Mouse (Mus musculus) CH12.LX (cell line): ENCODE results near the gene Gfi1b. TPM values are rescaled to one million over a fixed set of nuclear protein-coding genes. Genes with fewer than 3 reads are reported as not detected.

Experiments used
- DNase-seq: peaks from one replicate; pipeline ENCODE4 v3.0.0-alpha.2; 2013; ENCODE audit errors: extremely low read depth
- H3K27ac ChIP-seq: 2 replicates; pipeline ENCODE4 v1.5.1; 2012; ENCODE audit warnings: low read depth, mild to moderate bottlenecking, control low read depth, moderate library complexity; ENCODE audit not compliant: insufficient read depth
- H3K27me3 ChIP-seq: replicated peaks from 2 replicates; pipeline ENCODE3; 2012; ENCODE audit warnings: inconsistent platforms
- H3K36me3 ChIP-seq, 2 experiments: replicated peaks in 1 of 2; 2 replicates each; pipeline versions ENCODE3 to v1.6.1; 2012; ENCODE audit warnings: inconsistent platforms in 1 of 2, low read length in 1 of 2, mild to moderate bottlenecking in 1 of 2, mixed read lengths in 1 of 2, moderate library complexity in 1 of 2; ENCODE audit not compliant: control insufficient read depth in 1 of 2, insufficient read depth in 1 of 2
- H3K4me1 ChIP-seq, 2 experiments: 2 replicates each; pipeline ENCODE4 v1.6.1; 2012; ENCODE audit warnings: inconsistent platforms in 1 of 2, moderate library complexity in 1 of 2; ENCODE audit not compliant: insufficient read depth in 2 of 2, control insufficient read depth in 1 of 2
- H3K4me2 ChIP-seq: 2 replicates; pipeline ENCODE4 v1.6.1; 2012; ENCODE audit warnings: low read depth, mild to moderate bottlenecking, control low read depth; ENCODE audit not compliant: poor library complexity, insufficient read depth, severe bottlenecking
- H3K4me3 ChIP-seq, 3 experiments: fragments of 150-350 bp in 1 of 3; sonication (generic) in 1 of 3; replicated peaks in 1 of 3; 2 replicates each; pipeline versions ENCODE3 to v1.5.1; 2011 to 2012; ENCODE audit warnings: low read depth in 2 of 3, low read length in 2 of 3, mild to moderate bottlenecking in 2 of 3, moderate library complexity in 2 of 3, control low read depth in 1 of 3, improper control_type of control experiment in 1 of 3, inconsistent platforms in 1 of 3, mixed read lengths in 1 of 3; ENCODE audit not compliant: poor library complexity in 1 of 3
- H3K79me2 ChIP-seq: replicated peaks from 2 replicates; pipeline ENCODE4 v1.6.1; 2012; ENCODE audit warnings: mild to moderate bottlenecking, moderate library complexity; ENCODE audit not compliant: control insufficient read depth, poor library complexity, insufficient read depth, severe bottlenecking; ENCODE audit errors: extremely low read depth
- H3K9ac ChIP-seq: 2 replicates; pipeline ENCODE4 v1.6.1; 2012; ENCODE audit warnings: low read depth, mild to moderate bottlenecking, control low read depth, moderate library complexity; ENCODE audit not compliant: insufficient read depth
- H3K9me3 ChIP-seq: replicated peaks from 2 replicates; pipeline ENCODE3; 2012; ENCODE audit warnings: low read length, inconsistent platforms, mixed read lengths
- CHD1 ChIP-seq: IDR thresholded peaks from 2 replicates; pipeline ENCODE4 v1.6.1; 2012; ENCODE audit warnings: low read depth, low read length, improper control_type of control experiment, inconsistent platforms
- CTCF ChIP-seq, 2 experiments: IDR thresholded peaks in 1 of 2; conservative IDR thresholded peaks in 1 of 2; 2 replicates each; pipeline ENCODE4 v1.5.1; 2011 to 2012; ENCODE audit warnings: low read depth in 2 of 2, low read length in 2 of 2, improper control_type of control experiment in 1 of 2, inconsistent platforms in 1 of 2, mild to moderate bottlenecking in 1 of 2, moderate library complexity in 1 of 2
- EP300 ChIP-seq: IDR thresholded peaks from 2 replicates; pipeline ENCODE4 v1.6.1; 2011; ENCODE audit warnings: low read length, improper control_type of control experiment
- HCFC1 ChIP-seq: IDR thresholded peaks from 2 replicates; pipeline ENCODE4 v1.6.1; 2012; ENCODE audit warnings: low read depth, mild to moderate bottlenecking, inconsistent platforms, low read length, improper control_type of control experiment
- IRF4 ChIP-seq: IDR thresholded peaks from 2 replicates; pipeline ENCODE4 v1.6.1; 2014; ENCODE audit warnings: low read depth, mild to moderate bottlenecking, inconsistent platforms, low read length, improper control_type of control experiment
- JUN ChIP-seq: IDR thresholded peaks from 2 replicates; pipeline ENCODE4 v1.6.1; 2011; ENCODE audit warnings: low read depth, mild to moderate bottlenecking, low read length, improper control_type of control experiment, moderate library complexity; ENCODE audit not compliant: insufficient read depth
- MAX ChIP-seq: IDR thresholded peaks from 2 replicates; pipeline ENCODE4 v1.6.1; 2011; ENCODE audit warnings: low read length, improper control_type of control experiment
- MAZ ChIP-seq: IDR thresholded peaks from 2 replicates; pipeline ENCODE4 v1.6.1; 2012; ENCODE audit warnings: low read depth, mild to moderate bottlenecking, inconsistent platforms, low read length, improper control_type of control experiment, moderate library complexity
- MEF2A ChIP-seq: IDR thresholded peaks from 2 replicates; pipeline ENCODE4 v1.6.1; 2014; ENCODE audit warnings: low read depth, mild to moderate bottlenecking, inconsistent platforms, low read length, improper control_type of control experiment, borderline replicate concordance
- MXI1 ChIP-seq: IDR thresholded peaks from 2 replicates; pipeline ENCODE4 v1.6.1; 2011; ENCODE audit warnings: mild to moderate bottlenecking, low read depth, low read length, improper control_type of control experiment
- MYC ChIP-seq: IDR thresholded peaks from 2 replicates; pipeline ENCODE4 v1.6.1; 2011; ENCODE audit warnings: low read depth, mild to moderate bottlenecking, improper control_type of control experiment, low read length
- NRF1 ChIP-seq: IDR thresholded peaks from 2 replicates; pipeline ENCODE4 v1.6.1; 2014; ENCODE audit warnings: low read depth, mild to moderate bottlenecking, inconsistent platforms, low read length, improper control_type of control experiment, moderate library complexity
- POLR2A ChIP-seq: IDR thresholded peaks from 2 replicates; pipeline ENCODE4 v1.6.1; 2011; ENCODE audit warnings: low read depth, mild to moderate bottlenecking, improper control_type of control experiment, low read length
- POLR2AphosphoS2 ChIP-seq: IDR thresholded peaks from 2 replicates; pipeline ENCODE4 v1.6.1; 2011; ENCODE audit warnings: low read depth, low read length, improper control_type of control experiment
- RAD21 ChIP-seq: IDR thresholded peaks from 2 replicates; pipeline ENCODE4 v1.6.1; 2011; ENCODE audit warnings: low read depth, mild to moderate bottlenecking, low read length, improper control_type of control experiment, moderate library complexity
- RCOR1 ChIP-seq: conservative IDR thresholded peaks from 2 replicates; pipeline ENCODE4 v1.6.1; 2012; ENCODE audit warnings: low read depth, mild to moderate bottlenecking, inconsistent platforms, low read length, improper control_type of control experiment
- SIN3A ChIP-seq: IDR thresholded peaks from 2 replicates; pipeline ENCODE4 v1.6.1; 2012; ENCODE audit warnings: low read length, improper control_type of control experiment, inconsistent platforms
- SMC3 ChIP-seq: IDR thresholded peaks from 2 replicates; pipeline ENCODE4 v1.6.1; 2011; ENCODE audit warnings: low read depth, low read length, improper control_type of control experiment
- TBP ChIP-seq: conservative IDR thresholded peaks from 2 replicates; pipeline ENCODE4 v1.6.1; 2011; ENCODE audit warnings: low read depth, low read length, improper control_type of control experiment
- UBTF ChIP-seq: IDR thresholded peaks from 2 replicates; pipeline ENCODE4 v1.6.1; 2012; ENCODE audit warnings: low read depth, mild to moderate bottlenecking, inconsistent platforms, low read length, improper control_type of control experiment, moderate library complexity
- USF1 ChIP-seq: IDR thresholded peaks from 2 replicates; pipeline ENCODE4 v1.6.1; 2014; ENCODE audit warnings: low read depth, mild to moderate bottlenecking, inconsistent platforms, low read length, improper control_type of control experiment
- ZNF384 ChIP-seq: IDR thresholded peaks from 2 replicates; pipeline ENCODE4 v1.6.1; 2012; ENCODE audit warnings: low read depth, low read length, improper control_type of control experiment, inconsistent platforms
- dilution Hi-C: fragments of 300-500 bp; cut with MboI; formaldehyde crosslinking; loops from 2 replicates; pipeline ENCODE4 v1.14.3; 2020; ENCODE audit warnings: low sequenced_read_pairs; ENCODE audit not compliant: extremely low pct_unique_long_range_greater_than_20kb, extremely low pct_ligation_motif_present
- in situ Hi-C: fragments of 300-500 bp; cut with MboI; formaldehyde crosslinking; loops from 3 replicates; pipeline ENCODE4 v1.14.3; 2019; ENCODE audit warnings: low sequenced_read_pairs, low pct_ligation_motif_present, low pct_unique_long_range_greater_than_20kb, mixed read lengths
- polyA plus RNA-seq: library from polyadenylated mRNA; unstranded; fragments of >175 nt; gene quantifications from 2 replicates; pipeline ENCODE4 v1.2.1, GENCODE M21; 2012; ENCODE audit warnings: low read depth; ENCODE audit not compliant: insufficient read length
- total RNA-seq, 2 experiments: library from RNA; depleted of rRNA; stranded (reverse); fragments of 300-350 nt in 1 of 2; fragments of >200 nt in 1 of 2; gene quantifications; 2 replicates each; pipeline ENCODE4 v1.2.3; 2012 to 2014

The Gfi1b gene
- total and polyA plus RNA-seq, 3 experiments: 0.19 to 0.87 TPM; not detected in 1

DNA sequence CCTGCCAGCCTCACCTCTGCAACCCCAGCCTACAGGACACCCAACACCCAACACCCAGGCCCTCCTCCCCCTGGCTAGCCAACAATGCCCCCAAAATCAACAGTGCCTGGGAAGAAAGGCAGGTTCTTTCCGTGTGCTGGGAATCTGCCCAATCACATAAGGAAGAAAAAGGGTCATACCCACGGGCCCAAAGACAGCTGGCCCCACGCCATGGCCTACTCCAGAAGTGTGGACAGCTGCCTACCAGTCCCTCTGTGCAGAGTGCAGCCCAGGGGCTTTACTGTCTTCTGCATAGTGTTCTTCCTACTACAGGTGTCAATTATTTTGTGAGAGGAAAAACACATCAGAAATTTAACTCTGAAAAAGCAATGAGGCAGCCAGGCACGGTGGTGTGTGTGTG lies 46.4 kb downstream of the Gfi1b start:
- H3K36me3 ChIP-seq: peaks cover 69 to 93% of the 10 kb centered on the region in 2 experiments
- no peaks in the 10 kb centered on the region for H3K4me1 ChIP-seq
- DNase-seq: no peak
- H3K9ac ChIP-seq: no peak overlapping the region
- H3K79me2 ChIP-seq: no peaks in the 10 kb centered on the region
- H3K4me3 ChIP-seq: no peak overlapping the region
- TF ChIP-seq CHD1: no peak
- TF ChIP-seq USF1: no peak
- TF ChIP-seq CTCF (conservative IDR thresholded peaks at IDR 0.05 in 1 of 2, IDR thresholded peaks at IDR 0.05 in 1 of 2; ENCODE audit: low read depth in 2 of 2, low read length in 2 of 2): no peak
- no peak for TF ChIP-seq HCFC1
- TF ChIP-seq MAZ: no peak
- no peak for TF ChIP-seq EP300
- no peak for TF ChIP-seq MYC
- no peak for TF ChIP-seq POLR2A
- no peak for TF ChIP-seq RAD21
- TF ChIP-seq UBTF: no peak
- no peak for TF ChIP-seq POLR2AphosphoS2
- no peak for TF ChIP-seq MAX
- no peak for TF ChIP-seq SMC3
- TF ChIP-seq ZNF384: no peak
- no peak for TF ChIP-seq RCOR1
- TF ChIP-seq MXI1: no peak
- TF ChIP-seq NRF1: no peak
- TF ChIP-seq TBP: no peak
- dilution Hi-C loops: no loop called here
- in situ Hi-C loops: no loop called here
- H3K9me3 ChIP-seq: no peaks in the 10 kb centered on the region
- H3K4me2 ChIP-seq: no peak overlapping the region
- no peaks in the 10 kb centered on the region for H3K27me3 ChIP-seq
- no peak overlapping the region for H3K27ac ChIP-seq

DNA sequence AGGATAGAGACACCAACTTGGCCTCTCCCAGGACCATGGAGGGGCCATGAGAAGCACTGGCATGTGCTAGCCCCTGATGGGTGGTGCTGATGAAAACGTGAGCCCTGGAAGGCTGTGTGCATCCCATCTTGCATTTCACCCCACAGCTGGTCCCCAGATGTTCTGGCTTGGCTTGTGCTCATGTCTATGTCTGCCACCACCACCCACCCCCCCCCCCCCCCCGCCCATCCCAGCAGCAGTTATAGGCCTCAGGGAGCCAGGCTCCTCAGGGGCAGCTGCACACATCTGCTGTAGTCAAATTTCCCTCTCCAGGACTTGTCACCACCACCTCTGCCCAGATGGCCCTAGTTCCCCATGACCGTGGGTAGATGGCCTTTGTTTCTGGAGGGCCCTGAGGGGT lies 51.9 kb downstream of the Gfi1b start:
- no peak for DNase-seq
- in situ Hi-C loops (no loop called here), dilution Hi-C loops (no loop called here)
- Histone ChIP-seq H3K9me3 (no peaks in the 10 kb centered on the region), H3K79me2 (no peaks in the 10 kb centered on the region), H3K4me3 (no peak overlapping the region), H3K4me2 (no peak overlapping the region), H3K27me3 (no peaks in the 10 kb centered on the region), H3K4me1 (no peaks in the 10 kb centered on the region), H3K27ac (no peak overlapping the region), H3K9ac (no peak overlapping the region), H3K36me3 (peaks cover 76 to 95% of the 10 kb centered on the region in 2 experiments)
- TF ChIP-seq JUN (no peak), CHD1 (no peak), SIN3A (no peak), MAX (no peak), HCFC1 (no peak), MEF2A (no peak), IRF4 (no peak)
